Mouse (Mus musculus) embryonic fibroblast, embryonic 13.5 days (primary cell): ENCODE results near the gene Mok.

Source experiments
- CTCF ChIP-seq: IDR thresholded peaks from 2 replicates; pipeline ENCODE4 v1.5.1; 2011; ENCODE audit warnings: mild to moderate bottlenecking, control low read depth, low read length, moderate library complexity, borderline replicate concordance; ENCODE audit not compliant: insufficient read depth
- POLR2A ChIP-seq: IDR thresholded peaks from 2 replicates; pipeline ENCODE4 v1.6.1; 2011; ENCODE audit warnings: low read depth, mild to moderate bottlenecking, control low read depth, low read length, moderate library complexity

GRCm38 (mm10) chr12:110796748-110797147, 44.0 kb downstream of the Mok start:
- no peak for TF ChIP-seq CTCF
- no peak for TF ChIP-seq POLR2A
